Mouse (Mus musculus): ENCODE data around the gene Igsf9. TPM values are rescaled to one million over a fixed set of nuclear protein-coding genes. Genes with fewer than 3 reads are reported as not detected.

Gene Igsf9
- polyA plus RNA-seq, 1 experiment from 2014 or later, result 16.7 TPM

DNA sequence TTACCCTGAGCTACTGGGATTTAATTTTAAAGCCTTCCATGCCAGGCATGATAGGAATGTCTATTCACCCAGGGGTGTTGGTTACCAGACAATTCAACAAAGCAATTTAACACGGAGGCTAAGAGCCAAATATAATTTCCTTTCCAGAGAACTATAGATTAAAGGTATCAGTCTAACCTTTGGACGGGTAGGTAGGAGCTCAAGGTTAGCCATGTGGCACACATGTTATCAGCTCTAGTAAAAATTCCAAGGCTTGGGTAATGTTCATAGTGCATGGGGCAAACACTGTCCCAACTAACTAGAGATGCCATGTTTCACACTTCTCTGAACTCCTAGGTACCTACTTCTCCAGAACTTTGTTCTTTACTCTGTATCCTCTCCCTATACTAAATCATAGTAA lies 20.0 kb upstream of the Igsf9 start:
- no peak for TF ChIP-seq CTCF (IDR thresholded peaks at IDR 0.05; ENCODE audit: low read depth)
- TF ChIP-seq EP300 (optimal IDR thresholded peaks at IDR 0.05), result no peak
- Histone ChIP-seq H3K27me3 (ENCODE audit: control insufficient read depth, insufficient read depth, low read length) (no peaks in the 10 kb centered on the region), H3K9me3 (ENCODE audit: control insufficient read depth, low read length) (no peaks in the 10 kb centered on the region), H3K36me3 (ENCODE audit: control insufficient read depth, insufficient read depth, low read length) (no peaks in the 10 kb centered on the region), H3K9ac (ENCODE audit: low read length) (no peak overlapping the region), H3K4me3 (ENCODE audit: low read depth, low read length) (no peak overlapping the region), H3K4me2 (replicated peaks; ENCODE audit: low read depth) (no peak overlapping the region), H3K4me1 (replicated peaks; ENCODE audit: control insufficient read depth, insufficient read depth) (no peaks in the 10 kb centered on the region; the same call in 1 of the 2 replicates), H3K27ac (replicated peaks) (peak overlapping the region; percentile 79)
- DNase-seq (ENCODE audit: low spot score) (no peak), ATAC-seq (ENCODE audit: low FRiP score, low TSS enrichment) (peak; percentile 43; the same call in 1 of the 2 replicates)
- 43% methylated on average over 2 of the region's 2 CpGs for WGBS

DNA sequence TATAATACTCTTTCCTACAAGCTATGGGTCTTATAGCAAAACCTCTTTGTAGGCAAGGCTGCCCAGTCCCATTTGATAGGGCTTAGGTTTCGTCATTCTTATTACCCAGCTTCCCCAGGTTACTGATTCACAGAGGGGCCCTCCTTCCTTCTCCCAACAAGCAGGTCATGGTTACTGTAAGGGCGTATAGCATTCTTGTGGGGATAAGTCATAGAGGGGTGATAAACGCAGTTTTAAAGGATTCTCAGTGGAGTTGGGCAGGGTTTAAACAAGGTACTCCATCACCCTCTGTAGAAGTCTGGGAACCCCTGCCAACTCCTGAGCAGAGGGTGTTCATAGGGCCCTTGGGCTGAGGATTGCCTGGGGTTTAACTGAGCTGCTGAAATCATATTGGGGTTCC lies 19.1 kb upstream of the Igsf9 start:
- H3K9ac ChIP-seq (ENCODE audit: low read length), result no peak overlapping the region
- no peaks in the 10 kb centered on the region for H3K27me3 ChIP-seq (ENCODE audit: control insufficient read depth, insufficient read depth, low read length)
- 52% methylated on average over 3 of the region's 3 CpGs for WGBS
- no peak for TF ChIP-seq CTCF (IDR thresholded peaks at IDR 0.05; ENCODE audit: low read depth)
- TF ChIP-seq EP300 (optimal IDR thresholded peaks at IDR 0.05), result no peak
- ATAC-seq (ENCODE audit: low FRiP score, low TSS enrichment) (peak; percentile 95), DNase-seq (ENCODE audit: low spot score) (peak; percentile 68)
- peak overlapping the region; percentile 79; the same call in 1 of the 2 replicates for H3K27ac ChIP-seq (replicated peaks)
- H3K4me3 ChIP-seq (ENCODE audit: low read depth, low read length), result no peak overlapping the region
- H3K4me1 ChIP-seq (replicated peaks; ENCODE audit: control insufficient read depth, insufficient read depth), result no peaks in the 10 kb centered on the region; the same call in 1 of the 2 replicates
- H3K4me2 ChIP-seq (replicated peaks; ENCODE audit: low read depth), result no peak overlapping the region
- H3K36me3 ChIP-seq (ENCODE audit: control insufficient read depth, insufficient read depth, low read length), result no peaks in the 10 kb centered on the region
- H3K9me3 ChIP-seq (ENCODE audit: control insufficient read depth, low read length), result no peaks in the 10 kb centered on the region

DNA sequence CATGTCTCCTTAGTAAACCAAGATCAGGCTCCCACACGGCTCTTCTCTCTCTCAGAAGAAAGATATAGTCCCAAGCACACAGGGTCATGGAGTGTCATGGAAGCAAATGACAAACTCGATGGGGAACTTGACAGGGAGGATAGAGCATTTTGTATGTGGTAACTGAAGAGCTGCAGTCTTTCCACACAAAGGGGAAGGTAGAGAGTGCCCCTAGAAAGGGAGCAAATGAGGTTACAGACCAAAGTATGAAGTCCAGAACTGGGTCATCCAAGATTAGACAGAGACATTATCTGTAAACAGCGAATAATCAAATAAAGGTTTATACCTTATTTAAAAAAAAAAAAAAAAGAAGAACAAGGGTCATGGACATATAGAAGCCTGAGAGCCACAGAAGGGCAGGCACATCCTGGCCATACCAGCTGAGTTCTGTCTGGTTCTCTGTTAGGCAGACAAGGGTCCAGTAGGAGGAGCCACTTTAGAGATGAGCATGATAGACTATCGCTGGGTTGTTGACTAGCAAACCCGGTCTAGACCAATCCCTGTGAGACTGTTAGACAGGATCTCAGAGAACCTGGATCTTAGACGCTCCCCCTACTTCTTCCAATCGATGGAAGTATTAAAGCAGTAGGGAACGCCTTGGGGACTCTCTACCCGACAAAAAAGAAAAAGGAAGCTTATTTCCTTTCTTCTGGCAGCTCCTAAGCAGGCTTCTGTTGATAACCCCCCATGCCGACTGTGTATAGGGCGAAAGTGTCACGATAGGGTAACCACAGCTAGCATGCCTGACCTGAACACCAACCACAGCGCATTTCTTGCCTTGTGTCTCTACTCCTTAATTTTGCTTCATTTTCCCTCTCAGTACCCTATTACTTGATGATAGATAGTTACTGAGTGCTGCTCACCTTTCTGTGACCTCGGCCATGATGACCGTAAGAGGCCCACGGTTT lies 17.9 kb upstream of the Igsf9 start:
- Histone ChIP-seq H3K4me2 (replicated peaks; ENCODE audit: low read depth) (no peak overlapping the region), H3K27me3 (ENCODE audit: control insufficient read depth, insufficient read depth, low read length) (no peaks in the 10 kb centered on the region), H3K27ac (replicated peaks) (no peak overlapping the region), H3K36me3 (ENCODE audit: control insufficient read depth, insufficient read depth, low read length) (no peaks in the 10 kb centered on the region), H3K9me3 (ENCODE audit: control insufficient read depth, low read length) (no peaks in the 10 kb centered on the region), H3K4me3 (ENCODE audit: low read depth, low read length) (no peak overlapping the region), H3K9ac (ENCODE audit: low read length) (no peak overlapping the region), H3K4me1 (replicated peaks; ENCODE audit: control insufficient read depth, insufficient read depth) (no peaks in the 10 kb centered on the region; the same call in 1 of the 2 replicates)
- ATAC-seq (ENCODE audit: low FRiP score, low TSS enrichment) (no peak), DNase-seq (ENCODE audit: low spot score) (no peak)
- WGBS, result 69% methylated on average over 16 of the region's 16 CpGs
- TF ChIP-seq EP300 (optimal IDR thresholded peaks at IDR 0.05) (no peak), CTCF (IDR thresholded peaks at IDR 0.05; ENCODE audit: low read depth) (no peak)

DNA sequence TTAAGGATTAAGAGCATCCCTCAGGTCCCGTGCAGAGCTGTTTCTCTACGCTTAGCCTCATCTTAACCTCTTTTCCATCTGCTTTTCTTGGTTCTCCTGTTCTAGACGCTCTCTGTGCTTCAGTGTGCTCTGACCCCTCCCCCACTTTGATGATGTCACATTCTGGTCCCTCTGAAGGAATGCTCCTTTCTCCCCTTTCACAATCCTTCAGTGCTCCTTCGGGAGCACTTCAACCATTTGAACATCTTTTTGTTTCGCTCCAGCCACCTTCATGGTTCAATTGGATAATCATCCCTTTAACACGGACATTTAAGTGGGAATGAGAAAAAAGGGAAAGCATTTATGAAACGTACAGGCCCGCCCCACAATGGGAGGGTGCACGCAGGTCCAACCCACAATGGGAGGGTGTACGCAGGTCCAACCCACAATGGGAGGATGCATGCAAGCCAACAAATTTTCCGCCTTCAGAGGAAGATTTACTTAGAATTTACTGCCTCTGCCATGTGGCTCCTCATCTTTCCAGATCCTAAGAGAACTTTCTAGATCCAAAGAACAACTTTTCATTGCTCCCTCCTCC lies 13.2 kb upstream of the Igsf9 start:
- 87% methylated on average over 11 of the region's 11 CpGs for WGBS
- Histone ChIP-seq H3K27ac (replicated peaks) (no peak overlapping the region), H3K9ac (ENCODE audit: low read length) (no peak overlapping the region), H3K4me1 (replicated peaks; ENCODE audit: control insufficient read depth, insufficient read depth) (no peaks in the 10 kb centered on the region; the same call in none of the 2 replicates), H3K9me3 (ENCODE audit: control insufficient read depth, low read length) (no peaks in the 10 kb centered on the region), H3K27me3 (ENCODE audit: control insufficient read depth, insufficient read depth, low read length) (no peaks in the 10 kb centered on the region), H3K4me3 (ENCODE audit: low read depth, low read length) (no peak overlapping the region), H3K36me3 (ENCODE audit: control insufficient read depth, insufficient read depth, low read length) (no peaks in the 10 kb centered on the region), H3K4me2 (replicated peaks; ENCODE audit: low read depth) (no peak overlapping the region)
- no peak for DNase-seq (ENCODE audit: low spot score)
- no peak for ATAC-seq (ENCODE audit: low FRiP score, low TSS enrichment)
- no peak for TF ChIP-seq EP300 (optimal IDR thresholded peaks at IDR 0.05)
- TF ChIP-seq CTCF (IDR thresholded peaks at IDR 0.05; ENCODE audit: low read depth), result no peak

DNA sequence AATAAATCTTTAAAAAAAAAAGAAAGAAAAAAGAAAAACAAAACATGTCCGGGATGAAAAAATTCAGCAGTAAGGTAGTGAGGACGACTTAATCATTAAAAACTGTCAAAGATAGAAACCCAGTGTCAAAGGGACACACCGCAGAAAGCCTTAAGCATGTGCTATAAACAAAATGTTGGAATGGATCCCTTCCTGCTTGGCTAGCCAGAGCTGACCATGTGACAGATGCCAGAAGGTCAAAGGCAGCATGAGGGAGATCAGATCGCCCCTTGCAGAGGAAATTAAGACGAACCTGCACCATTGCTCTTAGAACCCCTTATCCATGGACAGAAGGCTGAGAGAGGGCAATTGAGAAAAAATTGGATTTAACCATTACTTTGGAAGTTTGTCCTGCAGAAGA lies 12.2 kb upstream of the Igsf9 start:
- no peak for DNase-seq (ENCODE audit: low spot score)
- no peak for ATAC-seq (ENCODE audit: low FRiP score, low TSS enrichment)

More for the DNA sequence above, 12.2 kb upstream of the Igsf9 start:
- Histone ChIP-seq H3K9ac (ENCODE audit: low read length) (no peak overlapping the region), H3K4me2 (replicated peaks; ENCODE audit: low read depth) (no peak overlapping the region), H3K27ac (replicated peaks) (no peak overlapping the region), H3K4me3 (ENCODE audit: low read depth, low read length) (no peak overlapping the region), H3K27me3 (ENCODE audit: control insufficient read depth, insufficient read depth, low read length) (no peaks in the 10 kb centered on the region), H3K9me3 (ENCODE audit: control insufficient read depth, low read length) (no peaks in the 10 kb centered on the region), H3K4me1 (replicated peaks; ENCODE audit: control insufficient read depth, insufficient read depth) (no peaks in the 10 kb centered on the region; the same call in 1 of the 2 replicates), H3K36me3 (ENCODE audit: control insufficient read depth, insufficient read depth, low read length) (no peaks in the 10 kb centered on the region)
- 50% methylated on average over 5 of the region's 5 CpGs for WGBS
- TF ChIP-seq CTCF (IDR thresholded peaks at IDR 0.05; ENCODE audit: low read depth), result no peak
- no peak for TF ChIP-seq EP300 (optimal IDR thresholded peaks at IDR 0.05)
